Mouse (Mus musculus): ENCODE results near the gene Ift46. TPM values are rescaled to one million over a fixed set of nuclear protein-coding genes. Genes with fewer than 3 reads are reported as not detected.

The Ift46 gene
- total and polyA plus RNA-seq, 2 experiments from 2014 or later: 56.0 to 144 TPM

DNA sequence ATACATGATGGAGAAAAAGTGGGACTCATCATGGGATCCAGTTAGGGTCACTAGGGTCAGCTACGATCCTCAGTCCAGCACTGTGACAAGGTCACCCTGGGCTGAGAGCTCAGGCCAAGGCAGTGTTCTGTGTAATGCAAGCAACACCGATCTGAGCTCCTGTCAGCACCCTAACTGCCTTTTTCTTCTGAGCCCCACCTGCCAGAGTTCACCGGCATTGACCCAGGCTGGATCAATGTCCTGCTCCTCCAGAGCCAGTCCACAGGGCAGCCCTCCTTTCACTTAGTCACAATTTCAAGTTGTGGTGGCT lies 45.9 kb upstream of the Ift46 start:
- Histone ChIP-seq H3K36me3 (ENCODE audit: insufficient read depth, low read length) (no peaks in the 10 kb centered on the region), H3K27ac (peak overlapping the region; percentile 75; the same call in 1 of the 2 replicates), H3K4me3 (ENCODE audit: low read length) (peak overlapping the region; percentile 73), H3K9ac (replicated peaks; ENCODE audit: low read length) (peak overlapping the region; percentile 58; the same call in 1 of the 2 replicates), H3K4me2 (ENCODE audit: low read depth, low read length) (peak overlapping the region; percentile 71), H3K9me3 (ENCODE audit: low read length) (no peaks in the 10 kb centered on the region), H3K27me3 (ENCODE audit: insufficient read depth, low read length) (no peaks in the 10 kb centered on the region), H3K4me1 (ENCODE audit: insufficient read depth, low read length) (peaks cover 66% of the 10 kb centered on the region)
- WGBS: 78% methylated on average over 3 of the region's 3 CpGs
- DNase-seq (ENCODE audit: low spot score) (no peak), ATAC-seq (no peak)
- no peak for TF ChIP-seq CTCF (IDR thresholded peaks at IDR 0.05; ENCODE audit: low read depth)

DNA sequence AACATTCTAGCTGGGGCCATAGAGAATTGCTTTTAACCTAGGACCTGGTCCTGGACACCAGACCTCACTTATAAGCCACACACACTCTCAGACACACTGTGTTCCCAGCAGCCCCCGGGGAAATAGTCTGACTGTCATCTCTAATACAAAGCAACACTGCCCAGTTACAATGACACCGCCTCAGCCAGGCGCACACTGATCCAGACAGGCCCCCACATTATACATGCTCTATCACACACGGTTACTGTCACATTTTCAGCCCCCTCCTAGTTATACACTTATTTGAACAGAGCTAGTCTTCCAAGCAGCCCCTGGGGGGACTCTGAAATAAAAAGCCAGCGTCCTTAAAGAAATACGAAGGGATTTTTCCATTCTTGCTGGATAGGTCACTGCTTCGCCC lies 45.1 kb upstream of the Ift46 start:
- ATAC-seq (no peak), DNase-seq (ENCODE audit: low spot score) (peak; percentile 41)
- H3K9me3 ChIP-seq (ENCODE audit: low read length): no peaks in the 10 kb centered on the region
- peak overlapping the region; percentile 71; the same call in 1 of the 2 replicates for H3K27ac ChIP-seq
- 37% methylated on average over 7 of the region's 7 CpGs for WGBS
- no peak for TF ChIP-seq CTCF (IDR thresholded peaks at IDR 0.05; ENCODE audit: low read depth)
- no peaks in the 10 kb centered on the region for H3K36me3 ChIP-seq (ENCODE audit: insufficient read depth, low read length)
- H3K4me2 ChIP-seq (ENCODE audit: low read depth, low read length): no peak overlapping the region
- H3K27me3 ChIP-seq (ENCODE audit: insufficient read depth, low read length): no peaks in the 10 kb centered on the region
- H3K4me1 ChIP-seq (ENCODE audit: insufficient read depth, low read length): peaks cover 66% of the 10 kb centered on the region
- no peak overlapping the region for H3K4me3 ChIP-seq (ENCODE audit: low read length)
- H3K9ac ChIP-seq (replicated peaks; ENCODE audit: low read length): no peak overlapping the region

DNA sequence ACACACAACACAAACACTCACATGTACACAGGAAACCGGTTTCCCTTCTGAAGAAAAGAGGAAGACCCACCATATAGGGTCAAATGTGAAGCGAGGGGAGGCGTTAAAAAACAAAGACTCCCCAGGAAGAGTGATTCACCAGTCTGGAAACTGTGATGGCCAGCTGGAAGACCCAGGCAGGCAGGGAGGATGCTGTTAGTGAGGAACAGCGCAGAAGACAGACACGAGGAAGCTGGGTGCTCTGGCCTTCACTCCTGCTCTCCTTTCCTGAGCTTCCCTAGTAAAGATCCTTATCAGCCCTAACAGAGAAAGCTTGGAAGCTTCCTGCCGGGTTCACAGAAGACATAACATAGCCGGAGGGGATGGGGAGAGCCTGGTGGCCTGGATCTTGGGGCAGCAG lies 44.7 kb upstream of the Ift46 start:
- Histone ChIP-seq H3K4me3 (ENCODE audit: low read length) (no peak overlapping the region), H3K9ac (replicated peaks; ENCODE audit: low read length) (no peak overlapping the region), H3K9me3 (ENCODE audit: low read length) (no peaks in the 10 kb centered on the region), H3K4me1 (ENCODE audit: insufficient read depth, low read length) (peaks cover 61% of the 10 kb centered on the region), H3K4me2 (ENCODE audit: low read depth, low read length) (no peak overlapping the region), H3K27me3 (ENCODE audit: insufficient read depth, low read length) (no peaks in the 10 kb centered on the region), H3K27ac (peak overlapping the region; percentile 71), H3K36me3 (ENCODE audit: insufficient read depth, low read length) (no peaks in the 10 kb centered on the region)
- DNase-seq (ENCODE audit: low spot score) (no peak), ATAC-seq (no peak)
- TF ChIP-seq CTCF (IDR thresholded peaks at IDR 0.05; ENCODE audit: low read depth): no peak
- WGBS: 31% methylated on average over 7 of the region's 7 CpGs

DNA sequence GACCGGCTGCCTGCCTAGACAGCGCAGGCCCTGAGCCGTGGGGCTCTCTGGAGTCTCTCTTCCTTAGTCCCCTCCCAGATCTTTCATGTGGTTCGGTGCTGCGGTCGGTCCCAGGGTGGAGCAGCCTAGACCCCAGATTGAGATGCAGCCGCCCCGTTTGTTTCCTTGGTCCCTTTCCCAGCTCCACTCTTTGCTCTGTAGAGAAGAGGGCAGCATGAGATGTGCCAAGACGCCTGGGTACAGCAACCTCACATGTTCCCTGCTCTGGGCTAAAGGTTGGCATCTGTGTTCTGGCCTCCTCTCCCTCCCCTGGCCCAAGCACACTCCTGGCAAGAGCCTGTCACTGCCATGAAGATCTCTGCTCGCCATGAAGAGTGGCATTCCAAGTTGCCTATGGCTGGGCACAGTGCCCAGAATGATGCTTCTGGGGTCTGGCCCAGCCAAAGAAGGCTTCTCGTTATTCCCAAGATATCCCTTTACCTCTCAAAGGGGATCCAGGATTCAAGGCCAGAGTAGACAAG lies 44.1 kb upstream of the Ift46 start:
- H3K4me3 ChIP-seq (ENCODE audit: low read length): no peak overlapping the region
- ATAC-seq (no peak; the same call in 1 of the 2 replicates), DNase-seq (ENCODE audit: low spot score) (peak; percentile 70)
- H3K36me3 ChIP-seq (ENCODE audit: insufficient read depth, low read length): no peaks in the 10 kb centered on the region
- peak overlapping the region; percentile 71 for H3K27ac ChIP-seq
- H3K27me3 ChIP-seq (ENCODE audit: insufficient read depth, low read length): no peaks in the 10 kb centered on the region
- no peak overlapping the region for H3K4me2 ChIP-seq (ENCODE audit: low read depth, low read length)
- 33% methylated on average over 11 of the region's 11 CpGs for WGBS
- H3K9ac ChIP-seq (replicated peaks; ENCODE audit: low read length): no peak overlapping the region
- H3K4me1 ChIP-seq (ENCODE audit: insufficient read depth, low read length): peaks cover 57% of the 10 kb centered on the region
- H3K9me3 ChIP-seq (ENCODE audit: low read length): no peaks in the 10 kb centered on the region
- no peak for TF ChIP-seq CTCF (IDR thresholded peaks at IDR 0.05; ENCODE audit: low read depth)

DNA sequence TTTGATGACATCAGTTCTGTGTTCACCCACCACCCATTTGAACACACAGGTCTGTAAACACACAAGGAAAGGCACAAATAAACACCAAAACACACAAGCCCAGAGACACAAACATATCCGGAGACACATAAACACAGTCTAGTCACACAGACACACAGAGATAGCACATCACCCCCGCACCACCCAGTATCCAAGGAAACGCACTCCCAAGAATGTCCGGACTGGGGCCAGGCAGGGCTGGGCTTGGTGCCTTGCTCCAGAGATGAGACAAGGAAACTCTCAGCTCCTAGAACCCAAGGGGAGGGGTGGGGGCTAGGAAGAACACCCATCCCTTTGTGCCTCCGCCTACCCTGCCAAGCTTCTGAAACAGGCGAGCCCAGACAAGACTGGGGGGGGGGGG lies 43.5 kb upstream of the Ift46 start:
- H3K27me3 ChIP-seq (ENCODE audit: insufficient read depth, low read length): no peaks in the 10 kb centered on the region
- no peak overlapping the region for H3K4me3 ChIP-seq (ENCODE audit: low read length)
- peak overlapping the region; percentile 71; the same call in 1 of the 2 replicates for H3K27ac ChIP-seq
- peaks cover 54% of the 10 kb centered on the region for H3K4me1 ChIP-seq (ENCODE audit: insufficient read depth, low read length)
- TF ChIP-seq CTCF (IDR thresholded peaks at IDR 0.05; ENCODE audit: low read depth): no peak
- 34% methylated on average over 6 of the region's 6 CpGs for WGBS
- no peak overlapping the region for H3K9ac ChIP-seq (replicated peaks; ENCODE audit: low read length)
- no peaks in the 10 kb centered on the region for H3K36me3 ChIP-seq (ENCODE audit: insufficient read depth, low read length)
- no peak overlapping the region for H3K4me2 ChIP-seq (ENCODE audit: low read depth, low read length)
- no peaks in the 10 kb centered on the region for H3K9me3 ChIP-seq (ENCODE audit: low read length)
- DNase-seq (ENCODE audit: low spot score): peak; percentile 75
- ATAC-seq: peak; percentile 43

DNA sequence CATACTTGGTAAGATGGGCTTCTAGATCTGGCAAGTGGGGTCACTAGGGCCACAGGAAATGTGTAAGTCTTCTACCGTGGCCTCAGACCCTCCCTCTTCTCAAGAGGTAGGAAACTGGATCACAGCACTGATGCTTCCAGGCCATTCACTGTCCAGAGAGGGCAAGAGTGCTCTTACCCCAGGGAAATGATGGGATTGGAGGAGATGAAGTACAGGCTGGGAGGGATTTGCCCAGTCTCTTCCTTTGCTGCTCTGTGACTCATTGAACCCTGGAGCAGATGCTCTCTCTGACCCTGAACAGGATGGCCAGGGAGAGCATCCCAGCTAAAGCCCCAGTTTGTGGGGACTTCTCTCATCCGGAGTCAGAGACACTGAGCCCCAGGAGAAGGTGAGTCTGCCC lies 43.0 kb upstream of the Ift46 start:
- no peak for ATAC-seq
- peak overlapping the region; percentile 71; the same call in 1 of the 2 replicates for H3K27ac ChIP-seq
- H3K9me3 ChIP-seq (ENCODE audit: low read length): no peaks in the 10 kb centered on the region
- TF ChIP-seq CTCF (IDR thresholded peaks at IDR 0.05; ENCODE audit: low read depth): no peak
- no peak overlapping the region for H3K9ac ChIP-seq (replicated peaks; ENCODE audit: low read length)
- no peak overlapping the region for H3K4me2 ChIP-seq (ENCODE audit: low read depth, low read length)
- no peak overlapping the region for H3K4me3 ChIP-seq (ENCODE audit: low read length)
- H3K4me1 ChIP-seq (ENCODE audit: insufficient read depth, low read length): peaks cover 50% of the 10 kb centered on the region
- WGBS: 31% methylated on average over 2 of the region's 2 CpGs
- H3K36me3 ChIP-seq (ENCODE audit: insufficient read depth, low read length): no peaks in the 10 kb centered on the region
- DNase-seq (ENCODE audit: low spot score): no peak
- H3K27me3 ChIP-seq (ENCODE audit: insufficient read depth, low read length): no peaks in the 10 kb centered on the region

DNA sequence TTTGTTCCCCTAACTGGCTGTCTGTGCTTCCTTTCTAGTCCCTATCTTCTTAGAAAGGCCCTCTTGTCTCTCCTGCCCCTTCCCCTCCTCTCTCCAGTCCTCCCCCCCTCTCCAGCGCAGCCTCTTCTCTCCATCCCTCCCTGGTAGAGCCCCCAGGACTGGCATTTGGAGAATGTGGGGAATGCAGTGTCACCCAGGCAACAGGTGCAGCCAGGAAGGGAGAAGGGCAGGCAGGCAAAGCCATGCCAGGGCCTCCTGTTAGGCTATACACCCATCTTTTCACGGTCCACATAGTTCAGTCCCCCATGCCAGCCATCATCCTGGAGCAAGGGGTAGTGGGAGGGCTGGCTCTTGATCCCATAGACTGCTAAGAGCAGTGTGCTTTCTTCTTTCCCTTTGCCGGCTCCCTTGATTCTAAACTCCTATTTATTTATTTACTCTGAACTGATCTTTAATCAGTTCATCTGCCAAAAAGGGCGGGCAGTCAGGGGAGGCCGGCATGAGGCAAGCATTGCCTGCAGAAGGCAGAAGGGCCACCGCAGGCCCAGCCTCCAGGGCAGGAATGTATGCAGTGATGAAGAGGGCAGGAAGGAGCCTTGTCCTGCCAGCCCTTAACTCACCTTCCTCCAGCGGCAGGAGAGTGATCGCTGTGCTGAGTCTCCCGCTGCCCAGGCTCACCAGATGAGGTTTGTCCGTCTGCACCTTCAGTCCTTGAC lies 41.1 kb upstream of the Ift46 start:
- H3K4me3 ChIP-seq (ENCODE audit: low read length): no peak overlapping the region
- peak overlapping the region; percentile 27; the same call in 1 of the 2 replicates for H3K27ac ChIP-seq
- no peaks in the 10 kb centered on the region for H3K9me3 ChIP-seq (ENCODE audit: low read length)
- peaks cover 41% of the 10 kb centered on the region for H3K4me1 ChIP-seq (ENCODE audit: insufficient read depth, low read length)
- no peak overlapping the region for H3K4me2 ChIP-seq (ENCODE audit: low read depth, low read length)
- no peak overlapping the region for H3K9ac ChIP-seq (replicated peaks; ENCODE audit: low read length)
- ATAC-seq: no peak
- no peaks in the 10 kb centered on the region for H3K36me3 ChIP-seq (ENCODE audit: insufficient read depth, low read length)
- H3K27me3 ChIP-seq (ENCODE audit: insufficient read depth, low read length): no peaks in the 10 kb centered on the region
- no peak for TF ChIP-seq CTCF (IDR thresholded peaks at IDR 0.05; ENCODE audit: low read depth)
- WGBS: 43% methylated on average over 10 of the region's 10 CpGs
- no peak for DNase-seq (ENCODE audit: low spot score)

Measured in hindbrain, postnatal 0 days (tissue).